Mouse (Mus musculus) adrenal gland, adult 2 months (tissue): ENCODE results near the gene Fam177a. TPM values are rescaled to one million over a fixed set of nuclear protein-coding genes. Genes with fewer than 3 reads are reported as not detected.
"Not testable (repeated sequence)": the region's sequence is repeated elsewhere in the genome, so short reads cannot be mapped to it uniquely, and the experiment has no call there.

Experiments
- DNase-seq: peaks from one replicate; pipeline ENCODE4 v3.0.0; 2021
- long read RNA-seq: library from polyadenylated mRNA; stranded (forward); transcript quantifications from one replicate; pipeline ENCODE4 v2.0.0, GENCODE M21; 2021
- polyA plus RNA-seq: library from polyadenylated mRNA; depleted of rRNA; stranded (reverse); fragments of >200 nt; gene quantifications from 2 replicates; pipeline ENCODE4 v1.2.3, GENCODE M21; 2012; rRNA removed
- total RNA-seq, 2 experiments: library from RNA; stranded (reverse); gene quantifications; 2 replicates each; pipeline ENCODE4 v1.2.3; 2021

Gene Fam177a
- total RNA-seq (10 to 100 TPM in 1 of 2 experiments, 1 to 10 TPM in 1; 4.9 to 10.1 TPM), polyA plus RNA-seq (3.4 TPM in 2 replicates)
- long read RNA-seq, transcript Fam177a-201 (5 exons, 3,922 nt): major isoform, 5 of 10 reads
- long read RNA-seq, partial matches to known transcripts: 0 of 10 reads
- long read RNA-seq, other reads (novel, unspliced or antisense): 5 of 10 reads

- not testable (repeated sequence) for DNase-seq
Observed at GRCm38 (mm10) chr12:55124242-55124641, at the start of gene Fam177a. TSS of gene Fam177a (plus strand) at chr12:55124469.

DNA sequence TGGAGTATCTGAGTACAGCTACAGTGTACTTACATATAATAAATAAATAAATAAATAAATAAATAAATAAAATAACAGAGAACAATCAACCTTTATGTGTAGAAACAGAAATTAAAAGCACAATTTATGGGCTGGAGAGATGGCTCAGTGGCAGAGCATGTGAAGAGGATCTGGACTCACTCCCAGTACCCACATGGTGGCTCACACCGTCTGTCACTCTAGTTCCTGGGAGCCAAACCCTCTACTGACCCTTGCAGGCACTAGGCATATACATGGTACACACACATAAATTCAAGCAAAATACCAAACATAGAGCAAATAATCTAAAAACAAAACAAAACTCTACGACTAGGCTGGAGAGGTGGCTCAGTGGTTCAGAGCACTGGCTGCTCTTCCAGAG, 49.0 kb upstream of the Fam177a start:
- no peak for DNase-seq

DNA sequence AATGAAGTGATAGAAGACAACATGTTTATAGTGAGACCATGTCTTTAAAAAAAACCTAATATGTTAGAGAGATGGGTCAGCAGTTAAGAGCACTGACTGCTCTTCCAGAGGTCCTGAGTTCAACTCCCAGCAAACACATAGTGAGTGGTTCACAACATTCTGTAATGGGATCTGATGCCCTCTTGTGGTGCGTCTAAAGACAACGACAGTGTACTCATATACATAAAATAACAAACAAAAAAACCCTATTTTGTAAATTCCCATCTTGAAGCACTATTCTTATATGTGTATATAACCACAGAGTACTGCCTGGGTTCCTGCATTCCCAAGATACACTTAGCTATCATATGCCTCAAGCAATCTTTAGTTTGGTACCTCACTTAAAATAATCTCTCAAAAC, 45.6 kb upstream of the Fam177a start:
- DNase-seq: not testable (repeated sequence)

- peak; percentile 95 for DNase-seq
Observed at GRCm38 (mm10) chr12:55079726-55080600, 44.3 kb upstream of the Fam177a start, which contains the start of the genes 2700097O09Rik and Srp54a. TSS of gene 2700097O09Rik (minus strand) at chr12:55080110. TSS of gene Srp54a (plus strand) at chr12:55080262.

DNA sequence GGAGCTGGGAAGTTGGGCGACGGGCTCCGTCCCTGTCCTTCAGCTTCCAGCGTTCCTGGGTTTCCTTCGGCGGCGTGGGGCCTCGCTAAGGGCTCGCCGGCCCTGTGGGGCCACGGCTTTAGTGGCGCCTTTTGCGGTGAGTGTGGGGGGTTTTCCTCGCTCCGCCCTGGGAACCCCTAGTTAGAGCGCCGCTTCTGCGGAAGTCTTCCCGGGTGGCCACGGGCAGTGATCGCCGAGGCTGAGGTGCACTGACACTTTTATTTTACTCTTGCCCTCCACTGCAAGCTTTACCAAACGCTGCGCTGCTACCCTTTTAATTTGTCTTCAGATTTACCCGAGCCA, 43.7 kb upstream of the Fam177a start:
- not testable (repeated sequence) for DNase-seq

DNA sequence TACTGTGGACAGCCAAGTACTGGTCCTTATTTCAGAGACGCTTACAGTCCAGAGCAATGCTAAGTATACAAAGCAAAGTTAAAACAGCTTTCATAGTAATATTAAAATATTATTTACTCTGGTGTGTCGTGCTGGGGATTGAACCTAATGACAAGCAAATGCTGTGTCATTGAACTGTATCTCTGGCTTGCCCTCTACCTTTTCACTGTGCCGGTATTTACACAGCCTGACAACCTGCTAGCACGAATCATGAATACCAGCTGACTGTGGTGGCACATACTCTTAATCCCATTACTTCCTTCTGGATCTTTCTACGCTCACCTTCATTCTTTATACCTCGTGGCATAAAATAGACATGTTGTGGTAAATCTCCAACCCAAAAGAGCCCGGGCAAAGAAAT, 32.1 kb upstream of the Fam177a start:
- DNase-seq: not testable (repeated sequence)

- not testable (repeated sequence) for DNase-seq
Observed at GRCm38 (mm10) chr12:55112616-55113015, 11.7 kb upstream of the Fam177a start.

DNA sequence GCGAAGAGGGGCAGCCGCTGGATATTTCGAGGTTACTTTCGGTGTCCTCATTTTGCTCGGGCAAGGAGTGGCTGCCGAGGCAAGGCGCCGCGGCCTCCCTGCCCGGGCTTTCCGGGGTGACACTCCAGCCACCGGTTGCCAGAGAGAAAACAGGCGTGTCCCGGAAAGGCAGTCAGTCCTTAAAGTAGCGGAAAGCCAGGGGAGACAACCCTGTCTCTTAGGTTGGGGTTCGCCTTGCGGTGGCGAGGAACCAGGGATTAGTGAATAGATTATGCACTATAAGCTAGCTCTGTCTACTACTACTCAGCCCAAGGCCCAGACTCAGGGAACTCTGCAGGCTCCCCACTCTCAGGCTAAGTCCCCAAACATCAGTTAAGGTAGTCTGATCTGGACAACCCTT, 462 bp downstream of the Fam177a start:
- DNase-seq: not testable (repeated sequence)

- DNase-seq: not testable (repeated sequence)
Observed at GRCm38 (mm10) chr12:55135540-55135939, 11.3 kb downstream of the Fam177a start.

GRCm38 (mm10) chr12:55137859-55138258, 13.6 kb downstream of the Fam177a start:
- not testable (repeated sequence) for DNase-seq

DNA sequence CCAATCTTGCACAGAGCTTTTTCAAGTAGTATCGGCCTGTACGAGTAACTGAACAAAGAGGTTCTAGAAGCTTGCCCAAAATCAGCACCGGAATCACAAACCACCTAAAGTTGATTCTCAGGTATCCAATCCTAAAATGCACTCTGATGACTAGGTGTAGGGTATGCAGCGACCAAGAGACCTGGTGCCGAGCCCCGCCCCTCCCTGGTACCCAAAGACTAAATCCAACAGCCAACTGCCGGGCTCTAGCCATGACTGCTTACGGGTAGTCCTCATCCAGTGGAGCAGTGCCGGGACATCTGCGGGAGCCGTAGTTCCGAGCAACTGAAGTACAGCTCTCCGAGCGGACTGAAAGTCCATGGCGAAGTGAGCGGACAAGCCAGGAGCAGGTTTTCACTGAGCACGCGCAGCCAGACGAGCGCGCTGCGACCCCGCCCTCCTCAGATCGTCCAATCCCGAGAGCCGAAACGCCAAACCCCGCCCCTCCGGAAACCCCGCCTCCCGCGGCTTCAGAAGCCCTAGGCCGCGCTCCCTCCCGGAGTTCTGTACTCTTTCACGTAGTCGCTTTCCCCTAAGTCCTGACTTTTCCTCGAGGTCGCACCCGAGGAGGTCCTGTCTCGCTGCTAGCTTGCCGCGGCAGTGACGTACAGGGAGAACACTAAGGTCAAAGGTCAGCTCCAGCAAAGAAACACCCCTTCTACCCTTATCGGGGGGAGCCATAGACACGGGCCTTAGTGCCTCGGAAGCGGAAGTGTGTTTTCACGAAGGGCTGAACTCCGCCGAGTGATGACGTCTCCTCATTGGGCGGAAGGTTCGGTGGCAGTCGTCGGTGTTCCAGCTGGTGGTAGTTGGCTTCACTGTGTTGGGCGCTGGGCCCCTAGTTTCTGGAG, 30.5 kb downstream of the Fam177a start, which contains the start of gene Srp54b:
Srp54b (plus strand) TSS at position 546 of the 890 bp plus-strand sequence.
- DNase-seq: not testable (repeated sequence)

- DNase-seq: not testable (repeated sequence)
Observed at GRCm38 (mm10) chr12:55155449-55155783, 31.1 kb downstream of the Fam177a start.

- not testable (repeated sequence) for DNase-seq
Observed at GRCm38 (mm10) chr12:55167034-55167557, 42.8 kb downstream of the Fam177a start.

DNA sequence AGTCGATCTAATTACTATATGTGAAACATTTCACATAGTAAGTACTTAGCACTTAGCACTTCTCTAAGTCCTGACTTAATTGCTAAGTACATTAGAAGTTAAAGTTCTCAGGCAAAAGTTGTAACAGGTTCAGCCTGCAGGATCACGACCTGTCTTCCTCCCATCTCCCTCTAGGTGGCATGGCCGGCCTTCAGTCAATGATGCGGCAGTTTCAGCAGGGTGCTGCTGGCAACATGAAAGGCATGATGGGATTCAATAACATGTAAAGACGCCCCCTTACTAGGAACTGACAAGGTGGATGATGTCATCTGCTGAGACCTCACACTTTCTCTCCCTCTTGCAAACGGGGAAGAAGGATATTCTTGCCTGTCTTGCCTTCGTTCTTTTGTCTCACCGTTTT, 63.4 kb downstream of the Fam177a start:
- not testable (repeated sequence) for DNase-seq

- not testable (repeated sequence) for DNase-seq
Observed at GRCm38 (mm10) chr12:55189127-55189526, 64.9 kb downstream of the Fam177a start.

Other genes with a start within 250 kb of the Fam177a start
- gene Gm20403, start 137.9 kb upstream of the Fam177a start, total RNA-seq: not detected
- not detected in 2 replicates for gene Gm20403, start 137.9 kb upstream of the Fam177a start, polyA plus RNA-seq
- 10 to 100 TPM; 16.5 to 37.6 TPM for gene Baz1a, start 110.1 kb upstream of the Fam177a start, total RNA-seq
- gene Baz1a, start 110.1 kb upstream of the Fam177a start, polyA plus RNA-seq: 0.44 and 1.4 TPM in 2 replicates
- 10 to 100 TPM in 1 of 2 experiments, 1 to 10 TPM in 1; 8.9 to 11.6 TPM for gene 2700097O09Rik, start 44.4 kb upstream of the Fam177a start, total RNA-seq
- gene 2700097O09Rik, start 44.4 kb upstream of the Fam177a start, polyA plus RNA-seq: 1.8 and 2.4 TPM in 2 replicates
- gene Srp54a, start 44.2 kb upstream of the Fam177a start, total RNA-seq: 100 to 1,000 TPM; 126 to 192 TPM
- gene Srp54a, start 44.2 kb upstream of the Fam177a start, polyA plus RNA-seq: 24.5 and 30.0 TPM in 2 replicates
- 10 to 100 TPM; 65.2 to 78.5 TPM for gene Srp54b, start 30.6 kb downstream of the Fam177a start, total RNA-seq
- 50.4 and 75.2 TPM in 2 replicates for gene Srp54b, start 30.6 kb downstream of the Fam177a start, polyA plus RNA-seq
- gene 1700047I17Rik2, start 75.1 kb downstream of the Fam177a start, total RNA-seq: 1 to 10 TPM; 2.1 to 8.9 TPM
- gene 1700047I17Rik2, start 75.1 kb downstream of the Fam177a start, polyA plus RNA-seq: not detected in 2 replicates
- 10 to 100 TPM; 42.0 to 85.9 TPM for gene Srp54c, start 105.7 kb downstream of the Fam177a start, total RNA-seq
- 4.1 and 8.5 TPM in 2 replicates for gene Srp54c, start 105.7 kb downstream of the Fam177a start, polyA plus RNA-seq
- gene 1110008L16Rik, start 175.1 kb downstream of the Fam177a start, total RNA-seq: 10 to 100 TPM; 18.0 to 20.7 TPM
- 3.1 and 4.5 TPM in 2 replicates for gene 1110008L16Rik, start 175.1 kb downstream of the Fam177a start, polyA plus RNA-seq
- 10 to 100 TPM; 11.3 to 12.9 TPM for gene Ppp2r3c, start 178.5 kb downstream of the Fam177a start, total RNA-seq
- gene Ppp2r3c, start 178.5 kb downstream of the Fam177a start, polyA plus RNA-seq: 0.39 and 0.40 TPM in 2 replicates